Mouse (Mus musculus): ENCODE results near the gene Ptov1. TPM values are rescaled to one million over a fixed set of nuclear protein-coding genes. Genes with fewer than 3 reads are reported as not detected.

Gene Ptov1
- total and polyA plus RNA-seq, 2 experiments = 17.0 to 76.1 TPM

DNA sequence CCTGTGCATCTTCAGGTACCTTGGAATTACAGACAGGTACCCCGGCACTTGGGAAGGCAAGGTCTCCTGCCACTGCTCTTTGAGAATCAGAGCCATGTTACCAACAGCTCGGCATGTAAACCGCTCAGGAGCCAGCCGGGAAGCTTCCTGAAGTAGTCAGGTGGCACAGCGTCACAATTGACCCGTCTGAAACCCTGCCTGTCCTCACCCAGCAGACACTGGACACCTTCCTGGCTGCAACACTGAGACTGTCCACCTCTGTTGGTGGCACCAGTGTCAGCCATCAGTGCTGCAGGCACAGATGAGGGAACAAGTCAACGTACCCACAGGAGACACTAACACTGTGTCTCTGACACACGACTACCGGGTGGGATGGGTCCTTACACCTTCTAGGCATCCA lies 45.7 kb upstream of the Ptov1 start:
- no peak for DNase-seq (ENCODE audit: extremely low read depth, low read depth, low spot score)
- Histone ChIP-seq H3K36me3 (ENCODE audit: control insufficient read depth, insufficient read depth, low read length) (no peaks in the 10 kb centered on the region; the same call in 1 of the 2 replicates), H3K27ac (replicated peaks; ENCODE audit: insufficient read depth, low read depth, low read length) (no peak overlapping the region), H3K79me2 (ENCODE audit: control insufficient read depth, insufficient read depth, low read length) (peaks cover 3% of the 10 kb centered on the region; the same call in 1 of the 2 replicates), H3K4me1 (ENCODE audit: control insufficient read depth, insufficient read depth, low read length) (no peaks in the 10 kb centered on the region), H3K27me3 (ENCODE audit: control insufficient read depth, insufficient read depth, low read length) (no peaks in the 10 kb centered on the region), H3K9ac (ENCODE audit: low read depth, low read length) (no peak overlapping the region), H3K4me3 (ENCODE audit: insufficient read depth, low read depth, low read length) (no peak overlapping the region)
- WGBS = 93% methylated on average over 9 of the region's 9 CpGs
- TF ChIP-seq POLR2A (IDR thresholded peaks at IDR 0.05; ENCODE audit: extremely low read depth, insufficient read depth, low read length) = no peak
- TF ChIP-seq CTCF (IDR thresholded peaks at IDR 0.05; ENCODE audit: low read depth, low read length) = no peak

DNA sequence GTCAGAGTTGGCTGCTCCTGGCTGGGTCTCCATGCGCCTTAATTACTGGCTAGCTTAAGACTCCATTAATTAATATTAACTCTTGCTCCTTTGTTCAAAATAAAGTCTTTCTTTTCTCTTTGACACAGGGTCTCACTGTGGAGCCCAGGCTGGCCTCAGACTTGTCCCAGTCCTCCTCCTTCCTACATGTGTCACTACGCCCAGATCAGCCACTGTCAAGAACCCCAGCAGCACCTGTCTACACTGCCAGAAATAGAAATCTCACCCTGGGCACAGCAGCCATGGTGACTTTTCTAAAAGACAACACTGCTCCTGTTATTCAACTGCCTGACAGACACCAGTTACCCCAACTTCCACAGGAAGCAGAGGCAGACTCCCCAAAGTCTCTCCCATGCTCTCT lies 44.8 kb upstream of the Ptov1 start:
- Histone ChIP-seq H3K36me3 (ENCODE audit: control insufficient read depth, insufficient read depth, low read length) (no peaks in the 10 kb centered on the region; the same call in 1 of the 2 replicates), H3K27ac (replicated peaks; ENCODE audit: insufficient read depth, low read depth, low read length) (no peak overlapping the region), H3K4me3 (ENCODE audit: insufficient read depth, low read depth, low read length) (no peak overlapping the region), H3K9ac (ENCODE audit: low read depth, low read length) (no peak overlapping the region), H3K4me1 (ENCODE audit: control insufficient read depth, insufficient read depth, low read length) (no peaks in the 10 kb centered on the region), H3K27me3 (ENCODE audit: control insufficient read depth, insufficient read depth, low read length) (no peaks in the 10 kb centered on the region), H3K79me2 (ENCODE audit: control insufficient read depth, insufficient read depth, low read length) (peaks cover 3% of the 10 kb centered on the region; the same call in 1 of the 2 replicates)
- TF ChIP-seq CTCF (IDR thresholded peaks at IDR 0.05; ENCODE audit: low read depth, low read length) = no peak
- TF ChIP-seq POLR2A (IDR thresholded peaks at IDR 0.05; ENCODE audit: extremely low read depth, insufficient read depth, low read length) = no peak
- DNase-seq (ENCODE audit: extremely low read depth, low read depth, low spot score) = no peak
- WGBS = 94% methylated on average over 2 of the region's 2 CpGs

DNA sequence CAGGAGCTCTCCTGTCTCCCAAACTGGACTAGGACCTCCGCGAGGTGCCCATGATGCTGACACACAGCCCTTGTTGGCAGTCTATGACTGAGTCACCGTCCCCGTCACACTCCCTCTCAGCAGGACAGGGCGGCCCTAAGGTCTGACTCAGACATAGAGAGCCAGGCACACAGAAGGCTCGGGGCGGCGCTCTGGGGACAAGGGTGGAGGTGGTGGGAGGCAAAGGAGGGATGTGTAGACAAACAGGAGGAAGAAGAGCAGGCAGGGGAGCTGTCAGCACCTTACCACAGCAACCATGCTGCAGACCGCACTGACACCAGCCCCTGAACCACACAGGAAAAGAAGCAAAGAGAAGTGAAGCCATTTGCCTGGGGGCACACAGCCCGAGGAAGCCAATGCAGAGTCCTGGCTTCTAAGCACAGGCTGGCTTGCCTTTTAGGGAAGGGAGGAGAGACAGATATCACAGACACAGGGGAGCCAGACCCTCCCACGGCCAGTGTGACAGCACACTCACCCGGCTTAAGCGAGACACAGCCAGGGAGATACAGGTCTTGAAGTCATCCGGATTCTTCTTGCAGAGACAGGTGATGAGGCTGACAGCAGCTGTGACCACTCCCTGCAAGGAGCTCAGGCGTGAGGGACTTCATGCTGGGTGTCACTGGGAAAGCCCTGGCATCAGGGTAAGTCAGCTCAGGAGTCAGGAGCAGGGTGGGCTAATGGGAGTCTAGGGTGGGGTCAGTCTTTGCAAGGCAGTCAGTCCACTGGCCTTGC lies 39.3 kb upstream of the Ptov1 start:
- no peak overlapping the region for H3K9ac ChIP-seq (ENCODE audit: low read depth, low read length)
- no peak for DNase-seq (ENCODE audit: extremely low read depth, low read depth, low spot score)
- H3K27ac ChIP-seq (replicated peaks; ENCODE audit: insufficient read depth, low read depth, low read length) = no peak overlapping the region
- TF ChIP-seq CTCF (IDR thresholded peaks at IDR 0.05; ENCODE audit: low read depth, low read length) = no peak
- no peak for TF ChIP-seq POLR2A (IDR thresholded peaks at IDR 0.05; ENCODE audit: extremely low read depth, insufficient read depth, low read length)
- H3K36me3 ChIP-seq (ENCODE audit: control insufficient read depth, insufficient read depth, low read length) = peaks cover 1% of the 10 kb centered on the region; the same call in 1 of the 2 replicates
- no peaks in the 10 kb centered on the region for H3K4me1 ChIP-seq (ENCODE audit: control insufficient read depth, insufficient read depth, low read length)
- 90% methylated on average over 15 of the region's 15 CpGs for WGBS
- H3K79me2 ChIP-seq (ENCODE audit: control insufficient read depth, insufficient read depth, low read length) = no peaks in the 10 kb centered on the region
- H3K4me3 ChIP-seq (ENCODE audit: insufficient read depth, low read depth, low read length) = no peak overlapping the region
- no peaks in the 10 kb centered on the region for H3K27me3 ChIP-seq (ENCODE audit: control insufficient read depth, insufficient read depth, low read length)

DNA sequence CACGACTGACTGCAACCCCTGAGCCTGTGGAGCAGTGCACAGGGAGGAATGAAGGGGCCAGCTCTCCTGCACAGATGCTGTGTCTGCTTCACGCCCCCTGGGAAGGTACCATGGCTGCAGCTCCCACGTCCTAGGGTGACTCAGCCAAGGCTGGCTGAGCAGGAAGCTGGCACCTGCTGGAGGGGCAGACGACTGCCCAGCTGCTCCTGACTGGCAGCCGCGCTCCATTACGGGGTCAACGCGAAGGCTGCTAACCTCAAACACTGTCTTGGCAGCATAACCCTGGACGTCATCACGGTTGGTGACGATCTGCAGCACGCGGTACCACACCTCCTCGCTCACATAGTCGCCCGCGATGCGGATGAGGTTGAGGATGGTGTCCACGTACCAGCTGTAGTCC lies 35.8 kb upstream of the Ptov1 start:
- H3K36me3 ChIP-seq (ENCODE audit: control insufficient read depth, insufficient read depth, low read length) = peaks cover 1% of the 10 kb centered on the region; the same call in 1 of the 2 replicates
- WGBS = 89% methylated on average over 20 of the region's 20 CpGs
- no peak for TF ChIP-seq POLR2A (IDR thresholded peaks at IDR 0.05; ENCODE audit: extremely low read depth, insufficient read depth, low read length)
- no peak for TF ChIP-seq CTCF (IDR thresholded peaks at IDR 0.05; ENCODE audit: low read depth, low read length)

DNA sequence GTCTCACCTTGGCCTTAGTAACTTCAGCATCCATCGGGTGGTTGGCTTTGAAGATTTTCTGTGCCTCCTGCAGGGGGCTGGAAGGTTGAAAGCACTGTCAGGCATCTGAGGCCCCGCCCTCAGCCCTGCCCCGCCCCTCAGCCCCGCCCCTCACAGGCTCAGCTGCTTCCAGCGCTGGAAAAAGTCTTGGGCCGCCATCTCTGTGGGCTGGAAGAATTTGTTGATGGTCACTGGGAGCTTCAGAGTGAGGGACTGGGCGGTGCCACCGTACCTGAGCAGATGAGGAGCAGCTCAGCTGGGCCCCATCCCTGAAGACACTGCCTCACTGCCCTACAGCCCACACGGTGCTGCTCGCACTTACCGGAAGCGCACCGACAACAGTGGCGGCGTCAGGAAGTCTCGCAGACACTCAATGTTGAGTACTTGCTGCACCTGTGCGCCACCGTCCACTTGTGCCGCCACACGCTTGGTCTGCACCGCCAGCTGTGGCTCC lies 31.7 kb upstream of the Ptov1 start:
- no peak for TF ChIP-seq POLR2A (IDR thresholded peaks at IDR 0.05; ENCODE audit: extremely low read depth, insufficient read depth, low read length)
- no peak for TF ChIP-seq CTCF (IDR thresholded peaks at IDR 0.05; ENCODE audit: low read depth, low read length)
- 43% methylated on average over 21 of the region's 21 CpGs for WGBS
- DNase-seq (ENCODE audit: extremely low read depth, low read depth, low spot score) = no peak
- no peak overlapping the region for H3K27ac ChIP-seq (replicated peaks; ENCODE audit: insufficient read depth, low read depth, low read length)
- no peak overlapping the region for H3K9ac ChIP-seq (ENCODE audit: low read depth, low read length)
- H3K36me3 ChIP-seq (ENCODE audit: control insufficient read depth, insufficient read depth, low read length) = no peaks in the 10 kb centered on the region; the same call in 1 of the 2 replicates
- H3K27me3 ChIP-seq (ENCODE audit: control insufficient read depth, insufficient read depth, low read length) = no peaks in the 10 kb centered on the region
- H3K4me1 ChIP-seq (ENCODE audit: control insufficient read depth, insufficient read depth, low read length) = peaks cover 3% of the 10 kb centered on the region; the same call in 1 of the 2 replicates
- peak overlapping the region; percentile 52; the same call in 1 of the 2 replicates for H3K4me3 ChIP-seq (ENCODE audit: insufficient read depth, low read depth, low read length)
- no peaks in the 10 kb centered on the region for H3K79me2 ChIP-seq (ENCODE audit: control insufficient read depth, insufficient read depth, low read length)

More for the DNA sequence above, 35.8 kb upstream of the Ptov1 start:
- Histone ChIP-seq H3K27me3 (ENCODE audit: control insufficient read depth, insufficient read depth, low read length) (no peaks in the 10 kb centered on the region), H3K4me3 (ENCODE audit: insufficient read depth, low read depth, low read length) (no peak overlapping the region), H3K4me1 (ENCODE audit: control insufficient read depth, insufficient read depth, low read length) (no peaks in the 10 kb centered on the region), H3K27ac (replicated peaks; ENCODE audit: insufficient read depth, low read depth, low read length) (no peak overlapping the region), H3K79me2 (ENCODE audit: control insufficient read depth, insufficient read depth, low read length) (no peaks in the 10 kb centered on the region), H3K9ac (ENCODE audit: low read depth, low read length) (no peak overlapping the region)
- no peak for DNase-seq (ENCODE audit: extremely low read depth, low read depth, low spot score)

DNA sequence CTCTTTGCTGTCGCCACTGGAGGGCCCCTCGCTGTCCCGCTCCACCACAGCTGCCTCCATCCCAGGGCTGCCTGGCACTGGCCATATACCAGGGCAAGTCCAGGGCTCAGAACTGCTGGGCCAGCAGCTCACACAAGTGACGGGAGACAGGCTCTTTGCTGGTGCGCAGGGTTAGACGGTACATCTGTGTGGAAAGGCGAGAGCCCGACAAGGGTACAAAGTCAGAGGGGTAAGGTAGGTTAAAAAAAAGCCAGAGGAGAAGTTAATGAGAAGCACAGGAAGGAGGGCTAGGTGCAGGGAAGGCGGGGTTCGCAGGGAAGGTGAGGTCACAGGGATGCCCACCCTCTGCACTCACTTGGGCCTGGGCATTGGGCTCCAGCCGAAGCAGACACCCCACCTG lies 31.0 kb upstream of the Ptov1 start:
- Histone ChIP-seq H3K36me3 (ENCODE audit: control insufficient read depth, insufficient read depth, low read length) (no peaks in the 10 kb centered on the region; the same call in 1 of the 2 replicates), H3K27me3 (ENCODE audit: control insufficient read depth, insufficient read depth, low read length) (no peaks in the 10 kb centered on the region), H3K27ac (replicated peaks; ENCODE audit: insufficient read depth, low read depth, low read length) (no peak overlapping the region), H3K4me1 (ENCODE audit: control insufficient read depth, insufficient read depth, low read length) (peaks cover 3% of the 10 kb centered on the region; the same call in 1 of the 2 replicates), H3K9ac (ENCODE audit: low read depth, low read length) (no peak overlapping the region), H3K4me3 (ENCODE audit: insufficient read depth, low read depth, low read length) (no peak overlapping the region), H3K79me2 (ENCODE audit: control insufficient read depth, insufficient read depth, low read length) (no peaks in the 10 kb centered on the region)
- no peak for DNase-seq (ENCODE audit: extremely low read depth, low read depth, low spot score)
- TF ChIP-seq POLR2A (IDR thresholded peaks at IDR 0.05; ENCODE audit: extremely low read depth, insufficient read depth, low read length) (no peak), CTCF (IDR thresholded peaks at IDR 0.05; ENCODE audit: low read depth, low read length) (no peak)
- 98% methylated on average over 11 of the region's 11 CpGs for WGBS
